Mouse (Mus musculus): ENCODE results near the gene Col3a1. TPM values are rescaled to one million over a fixed set of nuclear protein-coding genes. Genes with fewer than 3 reads are reported as not detected.
A peak's percentile ranks its signal among the peaks of the same experiment; 100 is the strongest.

Col3a1 gene
- 1 to 10 TPM; 4.4 to 7.9 TPM for total RNA-seq (2021)
- long read RNA-seq, experiment 1, full-length matches to known transcripts: 8 of 13 reads
- long read RNA-seq, experiment 1, partial matches to known transcripts: 4 of 13 reads
- long read RNA-seq, experiment 1, other reads (novel, unspliced or antisense): 1 of 13 reads
- long read RNA-seq, experiment 2, full-length matches to known transcripts: 5 of 8 reads
- long read RNA-seq, experiment 2, partial matches to known transcripts: 3 of 8 reads
- long read RNA-seq, experiment 2, other reads (novel, unspliced or antisense): 0 of 8 reads

- Histone ChIP-seq H3K27ac (peak within 1 kb of the TSS; percentile 48; the same call in 1 of the 2 replicates), H3K4me3 (no peak within 1 kb of the TSS)
- TF ChIP-seq CTCF (conservative IDR thresholded peaks at IDR 0.05): no peak
- DNase-seq (ENCODE audit: low spot score in 2 of 2): no peak
Measured at GRCm38 (mm10) chr1:45311388-45311787, at the start of gene Col3a1. Gene Col3a1, plus strand, starts transcription at chr1:45311538.

DNA sequence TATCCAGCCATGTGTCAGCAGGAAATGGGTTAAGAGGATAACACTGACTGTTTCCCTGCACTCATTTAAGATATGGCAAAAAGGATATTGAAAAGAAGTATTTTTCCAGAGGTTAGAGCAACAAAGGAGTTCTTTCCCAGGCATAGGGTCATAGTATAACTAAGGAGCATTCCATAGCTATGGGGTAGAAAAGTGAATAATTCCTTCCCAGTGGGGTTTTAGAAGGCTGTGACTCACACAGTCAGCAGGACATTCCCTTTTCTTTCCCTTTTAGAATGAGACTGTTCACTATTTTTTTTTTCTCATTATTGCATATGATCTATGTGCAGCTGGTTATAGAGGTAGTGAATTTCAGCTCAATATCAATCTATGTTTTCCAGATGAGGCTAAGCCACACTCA is 41.9 kb upstream of the Col3a1 start:
- no peak overlapping the region for H3K4me3 ChIP-seq
- DNase-seq (ENCODE audit: low spot score in 2 of 2): no peak
- H3K27ac ChIP-seq: no peak overlapping the region
- no peak for TF ChIP-seq CTCF (conservative IDR thresholded peaks at IDR 0.05)

- Histone ChIP-seq H3K27ac (no peak overlapping the region), H3K4me3 (no peak overlapping the region)
- DNase-seq (ENCODE audit: low spot score in 2 of 2): no peak
- TF ChIP-seq CTCF (conservative IDR thresholded peaks at IDR 0.05): no peak
Measured at GRCm38 (mm10) chr1:45276006-45276539, 35.3 kb upstream of the Col3a1 start.

DNA sequence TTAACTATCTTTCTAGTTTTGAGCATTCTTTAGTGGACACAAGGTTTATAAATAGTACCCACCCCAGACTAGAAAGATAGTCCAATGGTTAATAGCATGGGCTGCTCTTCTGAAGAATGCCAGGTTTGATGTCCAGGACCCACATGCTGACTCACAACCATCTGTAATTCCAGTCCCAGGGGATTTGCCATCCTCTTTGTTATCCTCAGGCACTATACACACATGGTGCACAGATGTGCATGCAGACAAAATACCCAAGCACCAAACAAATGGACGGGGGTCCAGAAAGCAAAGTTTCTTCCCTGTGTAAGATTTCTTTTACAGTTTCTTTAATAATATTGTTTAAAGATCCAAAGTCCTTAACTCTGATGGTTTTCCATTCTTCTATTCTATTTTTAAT is 23.4 kb upstream of the Col3a1 start:
- DNase-seq (ENCODE audit: low spot score in 2 of 2): no peak
- no peak for TF ChIP-seq CTCF (conservative IDR thresholded peaks at IDR 0.05)
- Histone ChIP-seq H3K27ac (no peak overlapping the region), H3K4me3 (no peak overlapping the region)

DNA sequence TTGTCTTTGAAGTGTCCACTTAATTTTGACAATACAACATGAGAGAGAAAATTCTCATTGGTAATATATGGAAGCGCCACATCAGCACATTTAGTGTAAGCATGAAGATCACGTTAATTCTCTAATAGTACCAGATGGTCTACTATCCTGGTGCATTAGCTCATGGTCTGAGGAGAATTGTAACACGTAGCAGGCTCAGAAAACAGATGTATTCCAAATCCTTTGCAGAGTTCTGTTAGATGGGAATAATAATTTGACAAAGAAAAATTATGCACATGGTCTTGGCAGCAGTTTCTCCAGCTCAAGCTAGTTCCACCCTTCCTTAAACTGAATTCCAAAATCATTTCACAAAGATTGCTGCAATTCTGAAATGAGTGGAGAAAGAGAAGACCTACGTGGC is 21.3 kb upstream of the Col3a1 start:
- TF ChIP-seq CTCF (conservative IDR thresholded peaks at IDR 0.05): no peak
- no peak overlapping the region for H3K27ac ChIP-seq
- H3K4me3 ChIP-seq: no peak overlapping the region
- DNase-seq (ENCODE audit: low spot score in 2 of 2): no peak

DNA sequence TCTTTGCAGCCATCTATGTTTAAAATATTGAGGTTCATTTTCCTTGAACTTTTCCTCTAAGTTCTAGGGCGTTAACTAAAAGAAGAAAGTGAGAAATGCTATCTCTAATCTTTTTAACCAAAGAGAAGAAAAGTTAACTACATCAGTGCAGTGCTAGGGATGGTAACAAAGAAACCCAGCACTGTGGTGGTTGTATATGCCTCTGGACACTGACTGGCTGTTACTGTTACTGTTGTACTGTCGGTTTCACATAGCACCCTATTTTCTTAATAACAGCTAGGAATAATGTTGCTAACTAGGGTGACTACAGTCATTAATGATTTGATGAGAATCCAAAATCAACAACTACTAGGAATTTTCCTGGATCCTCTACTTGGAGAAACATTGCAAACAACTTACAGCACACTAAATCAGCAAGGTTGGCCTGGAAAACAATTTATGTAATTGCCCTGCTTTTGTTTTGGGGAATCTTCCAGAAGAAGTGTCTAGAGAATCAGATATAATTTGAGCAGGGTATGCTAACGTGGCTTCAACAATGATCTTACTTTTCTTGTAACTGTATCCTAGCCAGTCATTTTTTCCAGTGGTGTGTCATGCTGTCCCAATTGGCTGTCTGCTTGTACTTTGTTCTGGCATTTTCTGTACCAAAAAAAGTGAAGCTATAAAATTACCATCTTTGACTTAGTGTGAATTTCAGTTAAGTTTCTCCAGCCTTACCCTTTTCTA is 11.8 kb upstream of the Col3a1 start:
- no peak for TF ChIP-seq CTCF (conservative IDR thresholded peaks at IDR 0.05)
- Histone ChIP-seq H3K4me3 (no peak overlapping the region), H3K27ac (no peak overlapping the region)
- no peak for DNase-seq (ENCODE audit: low spot score in 2 of 2)

DNA sequence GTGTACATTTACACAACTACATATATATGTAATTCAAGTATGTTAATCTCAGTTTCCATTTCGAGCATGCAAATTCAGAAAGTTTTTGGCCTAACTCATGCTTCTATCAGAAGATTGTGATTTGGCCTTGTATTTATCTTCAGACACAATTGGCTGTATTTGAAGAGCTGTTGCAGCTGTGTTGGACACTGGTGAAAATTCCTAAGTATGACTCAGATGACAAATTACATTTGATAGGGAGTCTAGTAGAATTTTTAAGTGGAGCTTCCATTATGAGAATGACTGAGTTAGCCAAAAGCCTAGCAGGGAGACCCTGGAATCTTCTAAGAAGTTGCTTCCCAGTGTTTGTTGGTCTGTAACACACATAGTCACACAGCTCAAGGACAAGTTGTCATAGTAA is 7.1 kb upstream of the Col3a1 start:
- Histone ChIP-seq H3K27ac (no peak overlapping the region), H3K4me3 (no peak overlapping the region)
- TF ChIP-seq CTCF (conservative IDR thresholded peaks at IDR 0.05): no peak
- no peak for DNase-seq (ENCODE audit: low spot score in 2 of 2)

- no peak for DNase-seq (ENCODE audit: low spot score in 2 of 2)
- no peak for TF ChIP-seq CTCF (conservative IDR thresholded peaks at IDR 0.05)
- Histone ChIP-seq H3K4me3 (no peak overlapping the region), H3K27ac (no peak overlapping the region)
Measured at GRCm38 (mm10) chr1:45309015-45309414, 2.3 kb upstream of the Col3a1 start.

DNA sequence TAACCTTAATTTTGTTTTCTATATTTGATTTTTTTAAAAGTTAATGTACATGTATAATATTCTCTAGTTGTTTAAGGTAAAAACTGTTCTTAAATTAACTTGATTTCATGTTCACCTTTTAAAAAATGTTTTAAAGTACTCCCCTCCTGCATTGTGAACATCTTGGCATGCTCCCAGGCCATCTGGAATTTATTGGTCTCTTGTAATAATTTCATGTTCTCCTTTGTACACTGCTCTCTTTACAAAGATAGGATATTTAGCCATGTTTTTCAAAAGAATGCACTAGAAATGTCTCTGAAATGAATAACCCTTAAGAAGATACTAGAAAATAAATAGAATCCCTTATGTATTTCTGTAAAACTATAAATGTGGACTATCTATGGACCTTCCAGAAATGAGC is 624 bp downstream of the Col3a1 start:
- H3K4me3 ChIP-seq: no peak overlapping the region
- no peak for TF ChIP-seq CTCF (conservative IDR thresholded peaks at IDR 0.05)
- peak overlapping the region; percentile 48; the same call in 1 of the 2 replicates for H3K27ac ChIP-seq
- DNase-seq (ENCODE audit: low spot score in 2 of 2): peak in 1 of 2 experiments; percentile 13

- no peak overlapping the region for H3K4me3 ChIP-seq
- no peak for TF ChIP-seq CTCF (conservative IDR thresholded peaks at IDR 0.05)
Measured at GRCm38 (mm10) chr1:45312870-45313269, 1.5 kb downstream of the Col3a1 start.

DNA sequence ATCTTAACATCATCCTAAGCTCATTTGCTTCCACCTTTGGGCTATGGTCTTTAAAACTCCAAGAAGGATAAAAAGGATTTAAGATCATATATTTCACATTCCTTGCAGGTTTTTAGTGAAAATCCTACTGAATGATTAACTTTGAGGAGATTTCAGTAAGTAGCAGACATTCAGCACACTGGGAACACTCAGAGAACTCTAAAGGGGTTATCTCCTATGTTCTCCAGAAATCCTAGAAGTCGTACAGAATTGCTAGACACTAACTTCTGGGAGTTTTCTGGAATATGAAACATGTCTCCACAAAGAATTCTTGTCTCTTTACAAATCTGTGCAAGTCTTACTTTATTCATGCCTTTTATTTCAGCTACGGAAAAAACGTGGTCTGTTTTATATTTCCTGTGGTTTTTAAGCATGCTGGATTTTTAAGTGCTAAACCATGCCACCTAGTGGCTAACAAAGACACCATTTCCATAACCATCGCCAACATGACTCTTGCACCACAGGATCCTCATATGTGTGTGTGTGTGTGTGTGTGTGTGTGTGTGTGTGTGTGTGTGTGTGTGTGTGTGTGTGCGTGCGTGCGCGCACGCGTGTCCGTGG is 2.5 kb downstream of the Col3a1 start:
- Histone ChIP-seq H3K4me3 (peak overlapping the region; percentile 17; the same call in 1 of the 2 replicates), H3K27ac (no peak overlapping the region)
- DNase-seq (ENCODE audit: low spot score in 2 of 2): peak; percentile 24 to 36
- TF ChIP-seq CTCF (conservative IDR thresholded peaks at IDR 0.05): peak; percentile 73

More at GRCm38 (mm10) chr1:45312870-45313269, 1.5 kb downstream of the Col3a1 start:
- peak overlapping the region; percentile 48; the same call in 1 of the 2 replicates for H3K27ac ChIP-seq
- DNase-seq (ENCODE audit: low spot score in 2 of 2): no peak

- TF ChIP-seq CTCF (conservative IDR thresholded peaks at IDR 0.05): no peak
- no peak for DNase-seq (ENCODE audit: low spot score in 2 of 2)
- Histone ChIP-seq H3K4me3 (no peak overlapping the region), H3K27ac (no peak overlapping the region)
Measured at GRCm38 (mm10) chr1:45315767-45316528, 4.6 kb downstream of the Col3a1 start.

Data from layer of hippocampus, adult 2 months (tissue).